Mouse (Mus musculus) kidney, adult 11 months (tissue): ENCODE measurements around the gene Defb41.
"Not testable (repeated sequence)": the region's sequence is repeated elsewhere in the genome, so short reads cannot be mapped to it uniquely, and the experiment has no call there.

Source experiments
- DNase-seq: peaks from one replicate; pipeline ENCODE4 v3.0.0; 2022

Gene Defb41

GRCm38 (mm10) chr1:18265038-18265437, at the start of gene Defb41:
TSS of gene Defb41 (minus strand) at chr1:18265138.
- DNase-seq, result no peak

- no peak for DNase-seq
These were observed 43.5 kb upstream of the Defb41 start for GRCm38 (mm10) chr1:18308474-18308829.

GRCm38 (mm10) chr1:18307545-18308473, 42.9 kb upstream of the Defb41 start:
- no peak for DNase-seq

- no peak for DNase-seq
These were observed 27.6 kb upstream of the Defb41 start for GRCm38 (mm10) chr1:18292515-18292914.

DNA sequence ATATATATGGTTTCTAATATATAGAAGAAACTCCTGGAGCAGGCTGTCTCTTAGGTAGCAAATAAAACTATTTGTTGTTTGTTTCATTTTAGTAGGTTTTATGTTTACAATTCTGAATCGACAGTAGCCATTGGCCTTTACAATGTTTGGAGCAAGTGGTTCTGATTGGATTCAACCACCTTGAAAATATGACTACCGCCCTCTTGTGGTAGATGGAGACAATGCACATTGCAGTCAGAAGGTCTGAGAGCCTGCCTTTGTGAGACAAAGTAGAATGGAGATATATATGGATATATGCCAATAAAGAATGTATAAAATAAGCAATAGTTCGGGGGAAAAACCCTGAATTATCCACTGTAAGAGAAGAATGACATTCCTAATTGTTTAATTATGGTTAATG, 23.9 kb upstream of the Defb41 start:
- no peak for DNase-seq

GRCm38 (mm10) chr1:18287371-18287770, 22.4 kb upstream of the Defb41 start:
- DNase-seq, result no peak

DNA sequence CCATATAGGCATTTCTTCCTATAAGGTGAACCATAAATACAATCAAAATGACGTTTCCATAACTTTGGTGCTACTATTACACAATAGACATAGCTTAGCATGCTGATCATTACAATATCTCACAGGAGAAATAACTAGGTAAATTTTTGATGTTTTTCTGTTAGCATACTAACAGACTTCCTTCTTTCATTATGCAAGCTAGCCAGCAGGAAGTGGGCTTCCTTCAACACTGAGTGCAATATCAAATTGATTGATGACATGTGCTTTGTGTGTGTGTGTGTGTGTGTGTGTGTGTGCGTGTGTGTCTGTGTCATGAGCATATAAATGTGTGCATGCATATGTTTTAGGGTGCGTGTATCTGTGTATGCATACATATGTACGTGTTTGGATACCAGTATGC, 6.2 kb upstream of the Defb41 start:
- DNase-seq, result no peak

DNA sequence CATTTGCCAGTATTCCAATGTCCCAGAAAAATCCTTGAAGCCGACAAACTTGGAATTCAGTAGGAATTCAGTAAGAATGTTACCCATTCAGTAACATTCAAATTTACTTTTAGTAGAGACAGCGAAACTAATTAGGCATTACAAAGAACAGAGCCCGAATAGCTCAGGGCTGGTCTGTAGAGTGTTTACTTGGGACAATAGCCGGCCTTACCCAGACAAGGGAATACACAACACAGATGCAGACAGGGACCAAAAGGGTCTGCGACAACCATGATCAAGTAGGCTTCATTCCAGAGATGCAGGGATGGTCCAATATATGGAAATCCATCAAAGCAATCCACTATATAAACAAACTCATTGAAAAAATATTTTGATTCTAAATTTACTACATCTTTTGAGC, 3.9 kb upstream of the Defb41 start:
- no peak for DNase-seq

GRCm38 (mm10) chr1:18245801-18246580, 18.9 kb downstream of the Defb41 start:
- not testable (repeated sequence) for DNase-seq

- no peak for DNase-seq
These were observed 27.6 kb downstream of the Defb41 start, which contains the start of gene Defb18 for GRCm38 (mm10) chr1:18237343-18237742. TSS of gene Defb18 (minus strand) at chr1:18237443.

DNA sequence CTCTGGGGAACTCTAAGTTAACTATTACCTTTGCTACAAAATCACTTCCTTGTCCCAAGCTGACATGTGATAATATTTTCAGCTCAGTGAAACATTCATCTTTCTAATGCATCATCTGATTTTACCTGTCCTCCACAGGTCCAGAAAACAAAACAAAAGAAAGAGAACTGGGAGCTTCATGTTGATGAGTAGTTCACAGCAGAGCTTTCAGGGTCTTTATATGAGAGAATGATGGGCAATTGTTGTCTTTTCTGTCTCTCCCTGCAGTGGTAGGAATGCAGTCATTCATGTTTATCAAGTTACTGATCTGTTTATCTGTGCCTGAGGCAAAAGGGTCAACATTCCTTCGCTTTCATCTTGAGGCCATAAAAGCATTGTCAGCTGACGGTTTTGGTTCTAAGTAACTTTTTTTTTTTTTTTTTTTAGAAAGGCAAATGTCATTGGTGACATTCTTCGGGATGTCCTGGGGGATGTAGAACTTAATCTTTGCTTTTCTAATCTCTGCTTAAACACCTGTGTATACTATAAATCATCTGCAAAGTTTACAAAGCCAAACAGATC, 41.5 kb downstream of the Defb41 start:
- no peak for DNase-seq
